Comparison of ENCODE assay signal across 8 mouse cellular contexts in genomic region chr11:106675201-106675726, GRCm38 (mm10).
A peak's percentile ranks its signal among the peaks of the same experiment; 100 is the strongest.
DNase-seq lines count a peak whose midpoint lies in the region; ATAC-seq lines count a peak whose summit lies in the region.

No protein-coding gene starts in this region.

- peaks cover 26% of the 10 kb centered on the region for H3K4me1 ChIP-seq in hindbrain, embryonic 15.5 days (replicated peaks)
- peaks cover 24% of the 10 kb centered on the region for H3K4me1 ChIP-seq in liver, embryonic 11.5 days (replicated peaks; ENCODE audit: control insufficient read depth, insufficient read depth, low read length)

- WGBS in hindbrain, embryonic 15.5 days = 64% methylated on average over 10 of the region's 10 CpGs
- WGBS in liver, embryonic 11.5 days = 53% methylated on average over 10 of the region's 10 CpGs

- no peak overlapping the region for H3K4me2 ChIP-seq in hindbrain, embryonic 15.5 days
- H3K4me2 ChIP-seq in liver, embryonic 11.5 days = peak overlapping the region; percentile 48

- H3K27ac ChIP-seq in hindbrain, embryonic 15.5 days (replicated peaks) = peak overlapping the region; percentile 74
- H3K27ac ChIP-seq in liver, embryonic 11.5 days (ENCODE audit: low read depth, low read length) = peak overlapping the region; percentile 37; the same call in 1 of the 2 replicates

- no peak overlapping the region for H3K9ac ChIP-seq in hindbrain, embryonic 15.5 days
- no peak overlapping the region for H3K9ac ChIP-seq in liver, embryonic 11.5 days (ENCODE audit: low read depth, low read length)

- no peak overlapping the region for H3K4me3 ChIP-seq in hindbrain, embryonic 15.5 days
- no peak overlapping the region for H3K4me3 ChIP-seq in liver, embryonic 11.5 days (ENCODE audit: low read depth, low read length)

- no peaks in the 10 kb centered on the region for H3K36me3 ChIP-seq in hindbrain, embryonic 15.5 days
- H3K36me3 ChIP-seq in liver, embryonic 11.5 days (ENCODE audit: control insufficient read depth, insufficient read depth, low read length) = no peaks in the 10 kb centered on the region

- ATAC-seq in CD4-positive, CD25-positive, alpha-beta regulatory T cell, adult 4 months = peak; percentile 8
- no peak for ATAC-seq in hindbrain, embryonic 15.5 days (ENCODE audit: low FRiP score, low read depth)
- ATAC-seq in liver, embryonic 11.5 days (replicated peaks; ENCODE audit: low FRiP score) = peak; percentile 26; the same call in 1 of the 2 replicates

- H3K9me3 ChIP-seq in hindbrain, embryonic 15.5 days = no peaks in the 10 kb centered on the region
- H3K9me3 ChIP-seq in liver, embryonic 11.5 days (ENCODE audit: control insufficient read depth, low read length) = no peaks in the 10 kb centered on the region

- no peaks in the 10 kb centered on the region for H3K27me3 ChIP-seq in hindbrain, embryonic 15.5 days
- no peaks in the 10 kb centered on the region for H3K27me3 ChIP-seq in liver, embryonic 11.5 days (replicated peaks; ENCODE audit: control insufficient read depth, insufficient read depth, low read length)

- peak; percentile 82 for DNase-seq in MEL-GATA-1-ER (ENCODE audit: extremely low read depth, low read depth)
- peak; percentile 42 for DNase-seq in gastrocnemius, postnatal 10 days
- DNase-seq in liver, embryonic 11.5 days (ENCODE audit: low spot score) = no peak
- DNase-seq in naive thymus-derived CD4-positive, alpha-beta T cell, adult 2 months (ENCODE audit: low read depth) = peak; percentile 41
- no peak for DNase-seq in frontal cortex, postnatal 36 days (ENCODE audit: low spot score in 2 of 2)
- DNase-seq in testis, postnatal 10 days (ENCODE audit: low spot score) = no peak

Comparison
In these comparisons a context has a peak if more than half of its experiments do, and no peak if none do; other contexts are left out.
1. DNase-seq: peak in MEL-GATA-1-ER (single experiment), gastrocnemius, postnatal 10 days (single experiment) and naive thymus-derived CD4-positive, alpha-beta T cell, adult 2 months (single experiment); none in liver, embryonic 11.5 days (single experiment), frontal cortex, postnatal 36 days (0 of 2) and testis, postnatal 10 days (single experiment).